Mouse (Mus musculus): ENCODE data around the gene Hipk2.
A peak's percentile ranks its signal among the peaks of the same experiment; 100 is the strongest.

- TF ChIP-seq CTCF (IDR thresholded peaks at IDR 0.05; ENCODE audit: control insufficient read depth, insufficient read depth, low read length), result no peak
- peak; percentile 58; the same call in 1 of the 2 replicates for TF ChIP-seq POLR2A (IDR thresholded peaks at IDR 0.05; ENCODE audit: borderline replicate concordance, control insufficient read depth, low read depth, low read length)
These were observed at the start of gene Hipk2 for GRCm38 (mm10) chr6:38876071-38876911.

Measured in bone marrow, adult 2 months (tissue).